Mouse (Mus musculus): ENCODE data around the gene Lrrfip1.

Lrrfip1 gene

DNA sequence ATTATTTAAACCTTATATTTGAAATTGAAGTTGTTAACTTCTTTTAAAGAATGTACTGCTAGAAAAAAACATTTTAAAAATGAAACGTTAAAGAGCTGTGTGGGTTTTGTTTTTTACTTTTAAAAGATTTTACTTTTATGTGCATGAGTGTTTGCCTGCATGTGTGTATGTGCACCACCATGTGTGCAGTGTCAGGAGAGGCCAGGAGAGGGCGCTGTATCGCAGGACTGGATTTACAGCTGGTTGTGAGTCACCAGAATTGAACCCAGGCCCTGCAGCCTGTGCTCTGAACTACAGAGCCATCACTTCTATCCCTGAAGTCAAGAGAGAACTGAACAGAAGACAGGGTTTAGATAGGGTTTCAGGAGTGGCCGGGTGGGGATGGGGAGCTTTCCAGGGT, 130.3 kb downstream of the Lrrfip1 start:
- DNase-seq (ENCODE audit: low read depth), result no peak

DNA sequence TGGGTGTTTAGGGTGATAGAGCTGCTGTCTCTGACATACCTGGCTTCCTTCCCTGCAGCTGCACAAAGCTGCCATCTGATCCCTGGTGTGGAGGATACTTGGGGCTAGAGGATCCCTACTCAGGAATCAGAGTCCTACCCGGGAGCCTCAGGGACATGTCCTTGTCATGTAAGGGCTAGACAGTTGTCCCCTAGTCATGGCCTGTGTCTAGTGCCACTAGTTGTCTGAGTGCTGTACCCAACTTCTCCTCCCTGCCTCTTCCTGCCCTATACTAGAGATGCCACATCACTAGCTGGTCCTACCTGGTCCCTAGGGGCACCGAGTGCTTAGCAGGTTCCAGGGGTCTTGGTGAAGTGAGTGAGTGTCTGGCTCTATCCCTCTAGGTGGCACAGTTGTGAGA, 138.5 kb downstream of the Lrrfip1 start:
- peak; percentile 2 for DNase-seq (ENCODE audit: low read depth)

DNA sequence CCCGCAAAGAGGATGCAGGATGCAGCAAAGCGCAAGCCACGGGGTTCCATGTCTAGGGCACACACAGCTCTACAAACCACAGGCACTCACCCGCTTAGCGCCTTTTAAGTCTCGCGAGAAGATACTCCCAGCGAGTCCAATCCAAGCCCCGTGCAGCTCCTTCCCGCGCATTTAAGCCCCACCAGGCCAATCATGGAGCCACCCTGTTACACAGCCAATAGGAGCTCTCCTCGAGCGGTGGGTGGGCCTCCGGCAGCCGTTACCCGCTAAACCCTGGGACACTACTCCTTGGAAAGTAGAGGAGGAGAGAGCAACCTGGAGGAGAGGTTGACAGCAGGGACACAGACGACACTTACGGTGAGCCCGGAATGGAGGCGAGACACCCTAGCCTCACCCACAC, 146.3 kb downstream of the Lrrfip1 start, which contains the start of gene Rbm44:
Gene Rbm44 (plus strand): TSS at position 277 of the 400 bp plus-strand sequence.
- peak; percentile 51 for DNase-seq (ENCODE audit: low read depth)

DNA sequence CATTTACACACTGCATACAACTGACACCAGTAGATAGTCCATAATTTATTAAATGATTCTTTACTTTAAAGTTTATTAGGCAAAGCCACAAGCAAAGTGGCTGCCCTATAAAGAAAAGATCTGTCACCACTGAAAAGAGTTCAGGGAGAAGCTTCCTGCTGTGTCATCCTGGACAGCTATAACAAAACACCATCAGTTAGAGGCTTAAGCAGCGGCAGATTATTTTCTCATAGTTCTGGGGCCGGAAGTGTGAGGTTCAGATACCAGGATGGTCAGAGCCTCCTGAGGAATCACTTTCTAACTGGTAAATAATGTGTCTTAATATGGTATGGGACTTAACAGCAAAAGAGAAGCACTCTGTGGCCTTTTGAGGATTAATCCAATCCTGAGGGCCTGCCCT, 153.0 kb downstream of the Lrrfip1 start:
- DNase-seq (ENCODE audit: low read depth), result no peak

DNA sequence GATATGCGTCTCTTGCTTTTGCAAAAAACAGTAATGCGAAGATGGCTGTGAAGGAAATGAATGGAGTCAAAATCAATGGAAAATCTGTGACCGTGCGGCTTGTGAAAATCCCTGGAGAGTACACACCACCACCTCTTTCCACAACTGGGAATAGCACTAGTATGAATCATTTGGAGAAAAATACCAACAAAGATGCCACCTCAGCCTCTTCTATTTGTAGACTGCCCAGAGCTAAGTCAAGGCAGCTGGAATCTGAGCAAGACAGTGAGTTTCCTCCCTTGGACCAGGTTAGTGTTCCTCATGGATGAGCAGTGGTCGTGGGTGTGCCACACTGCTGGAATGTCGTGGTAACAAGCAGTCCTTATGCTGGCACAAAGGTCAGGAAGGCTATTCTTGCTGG, 168.3 kb downstream of the Lrrfip1 start:
- no peak for DNase-seq (ENCODE audit: low read depth)

DNA sequence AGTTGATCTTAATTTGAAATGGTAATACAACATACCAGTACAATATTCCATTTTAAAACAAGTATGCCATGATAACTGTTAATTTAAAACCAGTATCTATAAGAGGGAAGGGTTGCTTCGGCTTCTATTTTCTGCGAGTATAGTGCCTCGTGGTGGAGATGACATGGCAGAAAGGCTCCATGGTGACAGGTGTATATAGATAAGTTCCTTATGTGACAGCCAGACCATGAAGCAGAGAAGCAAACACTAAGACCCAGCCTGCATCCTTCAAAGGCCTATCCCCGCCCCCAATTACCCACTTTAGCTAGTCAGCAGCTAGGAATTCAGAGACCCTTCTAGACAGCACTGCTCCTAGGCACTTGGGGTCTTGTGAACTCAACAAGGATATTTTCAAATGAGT, 170.6 kb downstream of the Lrrfip1 start:
- no peak for DNase-seq (ENCODE audit: low read depth)

DNA sequence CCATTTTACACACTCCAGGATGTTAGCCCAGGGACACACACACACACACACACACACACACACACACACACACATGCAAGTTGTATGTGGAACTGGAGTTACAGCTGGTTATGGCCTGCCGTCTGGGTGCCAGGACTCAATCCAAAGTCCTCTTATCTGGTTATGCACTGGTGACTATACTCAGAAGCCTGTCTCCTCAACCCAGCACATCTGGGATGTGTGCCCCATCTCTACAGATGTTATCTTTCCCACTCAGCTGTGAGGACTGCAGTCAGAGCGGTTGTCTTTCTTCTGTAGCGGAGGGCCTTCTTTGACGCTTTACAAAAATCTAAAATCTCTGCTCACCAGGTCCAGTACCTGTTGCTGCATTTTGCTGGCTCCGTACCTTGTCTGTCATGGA, 176.3 kb downstream of the Lrrfip1 start:
- DNase-seq (ENCODE audit: low read depth), result no peak

DNA sequence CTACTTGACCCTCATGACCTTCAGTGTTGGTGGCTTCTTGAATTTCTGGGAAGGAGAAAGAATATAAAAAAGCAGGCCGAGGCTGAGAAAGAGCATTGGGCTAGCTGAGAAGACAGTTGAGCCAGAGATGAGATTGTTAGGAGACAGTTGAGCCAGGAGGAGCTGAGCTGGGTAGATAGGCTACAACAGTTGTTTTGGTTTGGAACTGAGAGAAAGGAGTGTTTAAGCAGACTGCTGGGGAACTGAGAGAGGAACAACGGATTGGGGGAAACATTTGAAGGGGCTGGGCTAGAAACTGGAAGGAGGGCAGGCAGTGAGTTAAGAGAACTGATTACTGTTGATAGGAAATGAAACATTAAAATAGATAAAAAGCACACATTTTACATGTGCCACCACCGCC, 177.5 kb downstream of the Lrrfip1 start:
- DNase-seq (ENCODE audit: low read depth), result no peak

DNA sequence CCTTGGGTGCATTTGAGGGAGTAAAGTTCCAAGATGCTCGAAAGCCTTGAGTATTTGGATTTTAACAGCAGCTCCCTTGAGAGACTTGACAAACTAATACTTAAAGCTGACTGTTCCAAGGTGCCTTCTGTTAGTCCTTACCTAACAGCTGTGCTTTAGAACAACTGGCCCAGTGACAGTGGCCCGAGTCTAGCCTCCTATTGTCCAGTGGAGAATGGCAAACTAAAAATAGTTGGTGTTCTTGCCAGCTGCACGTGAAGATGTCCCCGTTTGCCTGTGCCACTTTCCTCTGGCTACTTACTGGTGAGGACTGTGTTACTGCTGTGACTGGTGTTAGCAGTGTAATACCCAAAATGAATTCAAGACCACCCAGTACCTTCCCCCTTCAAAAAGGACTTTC, 178.3 kb downstream of the Lrrfip1 start:
- DNase-seq (ENCODE audit: low read depth), result no peak

All from induced T-regulatory cell, adult 2 months (primary cell).